Mouse (Mus musculus): Measurements from ENCODE around the gene AC124108.1. TPM values are rescaled to one million over a fixed set of nuclear protein-coding genes. Genes with fewer than 3 reads are reported as not detected.

Gene AC124108.1
- total and polyA plus RNA-seq, 3 experiments = not detected

DNA sequence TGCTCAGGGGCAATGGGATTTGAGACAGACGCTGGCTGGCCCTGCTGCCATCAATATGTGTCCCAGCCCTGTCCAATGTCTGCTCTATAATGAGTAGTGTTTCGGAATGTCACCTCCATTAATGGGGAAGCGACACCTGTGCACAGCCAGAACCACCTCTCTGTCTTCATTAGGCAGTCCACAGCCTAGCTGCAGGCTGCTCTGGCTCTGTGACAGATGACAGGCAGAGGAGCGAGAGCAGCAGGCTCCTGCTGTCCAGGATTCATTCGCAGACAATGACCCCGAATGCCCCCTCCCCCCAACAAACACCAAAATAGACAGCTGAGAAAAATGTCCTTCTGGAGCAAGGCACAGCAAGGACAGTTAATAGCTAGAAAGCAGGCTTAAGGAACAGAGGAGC lies 21.8 kb downstream of the AC124108.1 start:
- TF ChIP-seq ZMIZ1 (IDR thresholded peaks at IDR 0.05; ENCODE audit: low read depth, low read length) (no peak), MYC (IDR thresholded peaks at IDR 0.05; ENCODE audit: low read depth, low read length) (no peak), NRF1 (IDR thresholded peaks at IDR 0.05; ENCODE audit: low read depth, low read length) (no peak), KAT2A (IDR thresholded peaks at IDR 0.05; ENCODE audit: insufficient replicate concordance, low read length) (no peak), GABPA (IDR thresholded peaks at IDR 0.05; ENCODE audit: insufficient replicate concordance, low read depth, low read length) (no peak), IRF4 (IDR thresholded peaks at IDR 0.05; ENCODE audit: low read depth, low read length) (no peak), UBTF (IDR thresholded peaks at IDR 0.05; ENCODE audit: low read depth, low read length) (no peak), MAZ (IDR thresholded peaks at IDR 0.05; ENCODE audit: low read depth, low read length) (no peak), USF1 (IDR thresholded peaks at IDR 0.05; ENCODE audit: low read depth, low read length) (no peak), JUN (IDR thresholded peaks at IDR 0.05; ENCODE audit: insufficient read depth, low read depth, low read length) (no peak), MEF2A (IDR thresholded peaks at IDR 0.05; ENCODE audit: borderline replicate concordance, low read depth, low read length) (no peak), NELFE (IDR thresholded peaks at IDR 0.05; ENCODE audit: low read depth, low read length) (no peak), ZKSCAN1 (IDR thresholded peaks at IDR 0.05; ENCODE audit: borderline replicate concordance, low read depth, low read length) (no peak), CHD2 (IDR thresholded peaks at IDR 0.05; ENCODE audit: low read length) (no peak), CTCF (conservative IDR thresholded peaks at IDR 0.05 in 1 of 2, IDR thresholded peaks at IDR 0.05 in 1 of 2; ENCODE audit: low read depth in 2 of 2, low read length in 2 of 2) (no peak)
- Histone ChIP-seq H3K9me3 (replicated peaks; ENCODE audit: low read length) (no peaks in the 10 kb centered on the region), H3K36me3 (replicated peaks in 1 of 2; ENCODE audit: control insufficient read depth in 1 of 2, insufficient read depth in 1 of 2, low read length in 1 of 2) (no peaks in the 10 kb centered on the region), H3K4me1 (ENCODE audit: control insufficient read depth in 1 of 2, insufficient read depth in 2 of 2) (peaks cover 0 to 19% of the 10 kb centered on the region in 2 experiments; a peak in 2 of 4 replicates), H3K27ac (ENCODE audit: insufficient read depth, low read depth) (no peak overlapping the region), H3K4me2 (ENCODE audit: insufficient read depth, low read depth, poor library complexity, severe bottlenecking) (no peak overlapping the region), H3K4me3 (replicated peaks in 1 of 3; ENCODE audit: low read depth in 2 of 3, low read length in 2 of 3, poor library complexity in 1 of 3) (no peak overlapping the region), H3K79me2 (replicated peaks; ENCODE audit: control insufficient read depth, extremely low read depth, insufficient read depth, poor library complexity, severe bottlenecking) (no peaks in the 10 kb centered on the region), H3K9ac (ENCODE audit: insufficient read depth, low read depth) (no peak overlapping the region), H3K27me3 (replicated peaks) (peaks cover 81% of the 10 kb centered on the region)
- in situ Hi-C loops (cut with MboI; ENCODE audit: low pct_ligation_motif_present, low pct_unique_long_range_greater_than_20kb, low sequenced_read_pairs) = loop anchor here (10.0 kb wide), 1 partner anchor 48 kb away; no protein-coding TSS in a partner anchor
- dilution Hi-C loops (cut with MboI; ENCODE audit: extremely low pct_ligation_motif_present, extremely low pct_unique_long_range_greater_than_20kb, low sequenced_read_pairs) = no loop called here
- no peak for DNase-seq (ENCODE audit: extremely low read depth)

DNA sequence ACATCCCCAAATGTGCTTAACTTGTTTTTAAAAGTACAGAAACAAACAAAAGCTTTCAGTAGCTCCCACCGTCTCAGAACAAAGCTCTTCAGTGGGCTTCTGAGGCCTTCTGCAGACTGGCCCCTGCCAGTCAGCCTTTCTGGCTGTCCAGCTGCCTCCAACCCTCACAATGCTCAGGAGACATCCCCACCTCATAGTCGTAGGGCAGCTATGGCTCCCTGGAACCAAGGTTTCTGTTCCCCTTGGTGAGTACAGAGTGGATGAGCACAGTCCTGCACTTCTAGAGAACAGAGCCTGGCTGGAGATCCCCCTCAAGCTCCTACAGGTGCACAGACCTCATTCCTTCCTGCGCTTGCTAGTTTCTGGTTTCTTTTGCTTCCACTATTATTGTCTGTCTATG lies 25.0 kb downstream of the AC124108.1 start:
- H3K4me1 ChIP-seq (ENCODE audit: control insufficient read depth in 1 of 2, insufficient read depth in 2 of 2) = peaks cover 0 to 19% of the 10 kb centered on the region in 2 experiments; a peak in 2 of 4 replicates
- no peak overlapping the region for H3K9ac ChIP-seq (ENCODE audit: insufficient read depth, low read depth)
- dilution Hi-C loops (cut with MboI; ENCODE audit: extremely low pct_ligation_motif_present, extremely low pct_unique_long_range_greater_than_20kb, low sequenced_read_pairs) = no loop called here
- no peak overlapping the region for H3K27ac ChIP-seq (ENCODE audit: insufficient read depth, low read depth)
- H3K9me3 ChIP-seq (replicated peaks; ENCODE audit: low read length) = peaks cover 6% of the 10 kb centered on the region
- in situ Hi-C loops (cut with MboI; ENCODE audit: low pct_ligation_motif_present, low pct_unique_long_range_greater_than_20kb, low sequenced_read_pairs) = loop anchor here (10.0 kb wide), 1 partner anchor 51 kb away; no protein-coding TSS in a partner anchor
- H3K4me2 ChIP-seq (ENCODE audit: insufficient read depth, low read depth, poor library complexity, severe bottlenecking) = no peak overlapping the region
- no peak overlapping the region for H3K4me3 ChIP-seq (replicated peaks in 1 of 3; ENCODE audit: low read depth in 2 of 3, low read length in 2 of 3, poor library complexity in 1 of 3)
- no peak for TF ChIP-seq CHD2 (IDR thresholded peaks at IDR 0.05; ENCODE audit: low read length)
- no peak for TF ChIP-seq MAX (IDR thresholded peaks at IDR 0.05; ENCODE audit: low read length)
- no peak for TF ChIP-seq JUN (IDR thresholded peaks at IDR 0.05; ENCODE audit: insufficient read depth, low read depth, low read length)
- no peak for TF ChIP-seq TBP (conservative IDR thresholded peaks at IDR 0.05; ENCODE audit: low read depth, low read length)
- no peak for TF ChIP-seq ZC3H11A (IDR thresholded peaks at IDR 0.05; ENCODE audit: low read depth, low read length)
- no peak for TF ChIP-seq E2F4 (IDR thresholded peaks at IDR 0.05; ENCODE audit: insufficient replicate concordance, low read depth, low read length)
- no peak for TF ChIP-seq MEF2A (IDR thresholded peaks at IDR 0.05; ENCODE audit: borderline replicate concordance, low read depth, low read length)
- no peak for TF ChIP-seq RAD21 (IDR thresholded peaks at IDR 0.05; ENCODE audit: low read depth, low read length)
- no peak for TF ChIP-seq MAFK (IDR thresholded peaks at IDR 0.05; ENCODE audit: insufficient replicate concordance, low read length)
- no peaks in the 10 kb centered on the region for H3K79me2 ChIP-seq (replicated peaks; ENCODE audit: control insufficient read depth, extremely low read depth, insufficient read depth, poor library complexity, severe bottlenecking)
- DNase-seq (ENCODE audit: extremely low read depth) = no peak
- H3K27me3 ChIP-seq (replicated peaks) = peaks cover 57% of the 10 kb centered on the region
- H3K36me3 ChIP-seq (replicated peaks in 1 of 2; ENCODE audit: control insufficient read depth in 1 of 2, insufficient read depth in 1 of 2, low read length in 1 of 2) = no peaks in the 10 kb centered on the region
